Mouse (Mus musculus) embryonic facial prominence, embryonic 10.5 days (tissue): ENCODE data around the gene Ganc. TPM values are rescaled to one million over a fixed set of nuclear protein-coding genes. Genes with fewer than 3 reads are reported as not detected.

Experiments
- polyA plus RNA-seq: library from polyadenylated mRNA; unstranded; fragments of >200 nt; fragmentation: Nextera tagmentation; extraction: Ambion mirVana; gene quantifications from 2 replicates; pipeline ENCODE4 v1.2.1, GENCODE M21; 2016

The Ganc gene
- polyA plus RNA-seq, 1 experiment from 2014 or later, result 10.1 TPM

Other genes with a start within 250 kb of the Ganc start
- gene Ehd4, start 249.3 kb upstream of the Ganc start, polyA plus RNA-seq, result 25.9 and 26.3 TPM in 2 replicates
- not detected in 2 replicates for gene Pla2g4e, start 158.6 kb upstream of the Ganc start, polyA plus RNA-seq
- gene Pla2g4d, start 114.7 kb upstream of the Ganc start, polyA plus RNA-seq, result 0.04 and 0.05 TPM in 2 replicates
- gene Pla2g4f, start 89.7 kb upstream of the Ganc start, polyA plus RNA-seq, result not detected in 2 replicates
- gene Vps39, start 50.8 kb upstream of the Ganc start, polyA plus RNA-seq, result 24.6 and 27.1 TPM in 2 replicates
- gene Tmem87a, start 217 bp downstream of the Ganc start, polyA plus RNA-seq, result 7.1 TPM in 2 replicates
- gene Capn3, start 52.1 kb downstream of the Ganc start, polyA plus RNA-seq, result 1.6 and 1.7 TPM in 2 replicates
- gene Zfp106, start 159.9 kb downstream of the Ganc start, polyA plus RNA-seq, result 77.8 and 78.8 TPM in 2 replicates
- 57.4 and 60.5 TPM in 2 replicates for gene Snap23, start 163.8 kb downstream of the Ganc start, polyA plus RNA-seq
- 35.3 and 36.4 TPM in 2 replicates for gene Haus2, start 205.5 kb downstream of the Ganc start, polyA plus RNA-seq
- gene Lrrc57, start 205.6 kb downstream of the Ganc start, polyA plus RNA-seq, result 26.6 and 27.4 TPM in 2 replicates
- gene Stard9, start 225.2 kb downstream of the Ganc start, polyA plus RNA-seq, result 2.6 and 3.4 TPM in 2 replicates